Mouse (Mus musculus): ENCODE measurements at regions not wholly inside any gene's neighbourhood (a gene's known extent, or its start where the extent isn't known, plus 50 kb on each side); places are given as distances from the start of the nearest gene placed in this dataset.

GRCm38 (mm10) chr2:45692819-45693218, 575.6 kb upstream of the Zeb2 start:
- H3K27me3 ChIP-seq (ENCODE audit: control insufficient read depth, insufficient read depth, low read length) = no peaks in the 10 kb centered on the region
- H3K36me3 ChIP-seq (replicated peaks; ENCODE audit: control insufficient read depth, insufficient read depth) = no peaks in the 10 kb centered on the region
- no peaks in the 10 kb centered on the region for H3K9me3 ChIP-seq (ENCODE audit: control insufficient read depth, low read length)
- H3K4me3 ChIP-seq (replicated peaks; ENCODE audit: low read length) = no peak overlapping the region
- no peak overlapping the region for H3K27ac ChIP-seq
- H3K4me2 ChIP-seq (replicated peaks) = no peak overlapping the region
- no peaks in the 10 kb centered on the region for H3K4me1 ChIP-seq (replicated peaks; ENCODE audit: control insufficient read depth, insufficient read depth, low read length)
- H3K9ac ChIP-seq = no peak overlapping the region
- DNase-seq (ENCODE audit: low spot score) = no peak
- WGBS = 89% methylated on average over 1 of the region's 1 CpGs
- ATAC-seq (ENCODE audit: low FRiP score) = no peak

DNA sequence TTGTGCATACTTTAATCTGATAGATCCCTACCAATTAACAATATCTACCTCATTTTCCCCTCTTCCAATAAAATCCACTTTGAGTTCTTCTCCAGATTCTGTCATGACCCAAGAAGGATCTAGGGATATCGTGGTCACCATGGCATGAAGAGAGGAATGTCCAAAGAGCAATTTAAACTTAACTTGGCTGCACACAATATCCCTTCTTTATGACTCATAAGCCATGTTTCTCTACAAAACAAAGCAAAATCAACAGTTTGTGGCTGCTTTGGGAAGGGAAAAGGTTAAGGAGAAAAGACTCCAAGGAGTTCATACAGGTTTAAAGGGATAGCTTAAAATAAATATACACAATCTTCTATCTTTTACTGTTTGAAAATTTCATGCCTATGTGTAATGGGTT, 571.8 kb upstream of the Zeb2 start:
- Histone ChIP-seq H3K9me3 (ENCODE audit: control insufficient read depth, low read length) (no peaks in the 10 kb centered on the region), H3K36me3 (replicated peaks; ENCODE audit: control insufficient read depth, insufficient read depth) (no peaks in the 10 kb centered on the region), H3K27me3 (ENCODE audit: control insufficient read depth, insufficient read depth, low read length) (no peaks in the 10 kb centered on the region), H3K4me3 (replicated peaks; ENCODE audit: low read length) (no peak overlapping the region), H3K4me2 (replicated peaks) (no peak overlapping the region), H3K4me1 (replicated peaks; ENCODE audit: control insufficient read depth, insufficient read depth, low read length) (no peaks in the 10 kb centered on the region), H3K9ac (no peak overlapping the region), H3K27ac (no peak overlapping the region)
- DNase-seq (ENCODE audit: low spot score) (no peak), ATAC-seq (ENCODE audit: low FRiP score) (no peak)
- 77% methylated on average over 1 of the region's 1 CpGs for WGBS

- H3K9me3 ChIP-seq (ENCODE audit: control insufficient read depth, low read length) = no peaks in the 10 kb centered on the region
- no peak overlapping the region for H3K4me3 ChIP-seq (replicated peaks; ENCODE audit: low read length)
- H3K27me3 ChIP-seq (ENCODE audit: control insufficient read depth, insufficient read depth, low read length) = no peaks in the 10 kb centered on the region
- no peaks in the 10 kb centered on the region for H3K4me1 ChIP-seq (replicated peaks; ENCODE audit: control insufficient read depth, insufficient read depth, low read length)
- WGBS = 94% methylated on average over 1 of the region's 1 CpGs
- no peak overlapping the region for H3K4me2 ChIP-seq (replicated peaks)
- H3K36me3 ChIP-seq (replicated peaks; ENCODE audit: control insufficient read depth, insufficient read depth) = no peaks in the 10 kb centered on the region
- DNase-seq (ENCODE audit: low spot score) (no peak), ATAC-seq (ENCODE audit: low FRiP score) (no peak)
- no peak overlapping the region for H3K9ac ChIP-seq
- H3K27ac ChIP-seq = no peak overlapping the region
These were observed 564.1 kb upstream of the Zeb2 start for GRCm38 (mm10) chr2:45681251-45681650.

- Histone ChIP-seq H3K4me1 (replicated peaks; ENCODE audit: control insufficient read depth, insufficient read depth, low read length) (no peaks in the 10 kb centered on the region), H3K9me3 (ENCODE audit: control insufficient read depth, low read length) (no peaks in the 10 kb centered on the region), H3K9ac (no peak overlapping the region), H3K27me3 (ENCODE audit: control insufficient read depth, insufficient read depth, low read length) (no peaks in the 10 kb centered on the region), H3K27ac (no peak overlapping the region), H3K4me3 (replicated peaks; ENCODE audit: low read length) (no peak overlapping the region), H3K4me2 (replicated peaks) (no peak overlapping the region), H3K36me3 (replicated peaks; ENCODE audit: control insufficient read depth, insufficient read depth) (no peaks in the 10 kb centered on the region)
- WGBS = 74% methylated on average over 10 of the region's 10 CpGs
- DNase-seq (ENCODE audit: low spot score) = no peak
- ATAC-seq (ENCODE audit: low FRiP score) = no peak
These were observed 562.1 kb upstream of the Zeb2 start for GRCm38 (mm10) chr2:45679101-45679895.

GRCm38 (mm10) chr2:45678685-45679084, 561.5 kb upstream of the Zeb2 start:
- H3K4me2 ChIP-seq (replicated peaks) = no peak overlapping the region
- no peaks in the 10 kb centered on the region for H3K9me3 ChIP-seq (ENCODE audit: control insufficient read depth, low read length)
- H3K36me3 ChIP-seq (replicated peaks; ENCODE audit: control insufficient read depth, insufficient read depth) = no peaks in the 10 kb centered on the region
- no peak overlapping the region for H3K4me3 ChIP-seq (replicated peaks; ENCODE audit: low read length)
- DNase-seq (ENCODE audit: low spot score) = no peak
- WGBS = 73% methylated on average over 9 of the region's 9 CpGs
- no peak for ATAC-seq (ENCODE audit: low FRiP score)
- no peak overlapping the region for H3K27ac ChIP-seq
- H3K27me3 ChIP-seq (ENCODE audit: control insufficient read depth, insufficient read depth, low read length) = no peaks in the 10 kb centered on the region
- H3K4me1 ChIP-seq (replicated peaks; ENCODE audit: control insufficient read depth, insufficient read depth, low read length) = no peaks in the 10 kb centered on the region
- no peak overlapping the region for H3K9ac ChIP-seq

- WGBS = 84% methylated on average over 2 of the region's 2 CpGs
- H3K36me3 ChIP-seq (replicated peaks; ENCODE audit: control insufficient read depth, insufficient read depth) = no peaks in the 10 kb centered on the region
- no peak overlapping the region for H3K4me3 ChIP-seq (replicated peaks; ENCODE audit: low read length)
These were observed 558.6 kb upstream of the Zeb2 start for GRCm38 (mm10) chr2:45675776-45676175.

GRCm38 (mm10) chr2:45656011-45656410, 538.8 kb upstream of the Zeb2 start:
- Histone ChIP-seq H3K4me3 (replicated peaks; ENCODE audit: low read length) (no peak overlapping the region), H3K4me1 (replicated peaks; ENCODE audit: control insufficient read depth, insufficient read depth, low read length) (no peaks in the 10 kb centered on the region), H3K27me3 (ENCODE audit: control insufficient read depth, insufficient read depth, low read length) (no peaks in the 10 kb centered on the region), H3K9me3 (ENCODE audit: control insufficient read depth, low read length) (no peaks in the 10 kb centered on the region), H3K9ac (no peak overlapping the region), H3K36me3 (replicated peaks; ENCODE audit: control insufficient read depth, insufficient read depth) (no peaks in the 10 kb centered on the region), H3K27ac (no peak overlapping the region), H3K4me2 (replicated peaks) (no peak overlapping the region)
- 67% methylated on average over 1 of the region's 1 CpGs for whole genome bisulfite sequencing
- DNase-seq (ENCODE audit: low spot score) (no peak), ATAC-seq (ENCODE audit: low FRiP score) (no peak)

More at GRCm38 (mm10) chr2:45675776-45676175, 558.6 kb upstream of the Zeb2 start:
- Histone ChIP-seq H3K4me2 (replicated peaks) (no peak overlapping the region), H3K27ac (no peak overlapping the region), H3K9me3 (ENCODE audit: control insufficient read depth, low read length) (no peaks in the 10 kb centered on the region), H3K4me1 (replicated peaks; ENCODE audit: control insufficient read depth, insufficient read depth, low read length) (no peaks in the 10 kb centered on the region), H3K9ac (no peak overlapping the region), H3K27me3 (ENCODE audit: control insufficient read depth, insufficient read depth, low read length) (no peaks in the 10 kb centered on the region)
- DNase-seq (ENCODE audit: low spot score) (no peak), ATAC-seq (ENCODE audit: low FRiP score) (no peak)

- Histone ChIP-seq H3K27me3 (ENCODE audit: control insufficient read depth, insufficient read depth, low read length) (no peaks in the 10 kb centered on the region), H3K4me2 (replicated peaks) (no peak overlapping the region), H3K4me3 (replicated peaks; ENCODE audit: low read length) (no peak overlapping the region), H3K9ac (no peak overlapping the region), H3K27ac (no peak overlapping the region), H3K9me3 (ENCODE audit: control insufficient read depth, low read length) (no peaks in the 10 kb centered on the region), H3K4me1 (replicated peaks; ENCODE audit: control insufficient read depth, insufficient read depth, low read length) (no peaks in the 10 kb centered on the region), H3K36me3 (replicated peaks; ENCODE audit: control insufficient read depth, insufficient read depth) (no peaks in the 10 kb centered on the region)
- ATAC-seq (ENCODE audit: low FRiP score) (no peak), DNase-seq (ENCODE audit: low spot score) (no peak)
These were observed 537.5 kb upstream of the Zeb2 start for GRCm38 (mm10) chr2:45654693-45655092.

DNA sequence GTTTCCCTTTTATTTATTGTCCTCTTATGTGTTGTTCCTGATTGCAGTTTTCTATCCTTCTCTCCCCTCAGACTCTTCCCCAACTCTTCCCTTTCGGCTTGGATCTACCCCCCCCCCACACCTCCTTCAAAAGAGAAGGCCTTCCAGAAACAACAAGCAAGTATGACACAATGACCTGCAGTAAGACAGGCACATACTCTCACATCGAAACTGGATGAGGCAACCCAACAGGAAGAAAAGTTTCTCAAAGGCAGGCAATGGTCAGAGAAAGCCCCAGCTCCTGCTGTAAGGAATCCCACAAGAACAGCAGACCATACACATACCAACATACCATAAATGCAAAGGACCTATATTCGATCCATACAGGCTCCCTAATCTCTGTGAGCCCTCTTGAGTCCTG, 535.8 kb upstream of the Zeb2 start:
- H3K9ac ChIP-seq = no peak overlapping the region
- no peaks in the 10 kb centered on the region for H3K36me3 ChIP-seq (replicated peaks; ENCODE audit: control insufficient read depth, insufficient read depth)
- no peaks in the 10 kb centered on the region for H3K9me3 ChIP-seq (ENCODE audit: control insufficient read depth, low read length)
- H3K27me3 ChIP-seq (ENCODE audit: control insufficient read depth, insufficient read depth, low read length) = no peaks in the 10 kb centered on the region
- H3K4me1 ChIP-seq (replicated peaks; ENCODE audit: control insufficient read depth, insufficient read depth, low read length) = no peaks in the 10 kb centered on the region
- H3K4me3 ChIP-seq (replicated peaks; ENCODE audit: low read length) = no peak overlapping the region
- ATAC-seq (ENCODE audit: low FRiP score) = no peak
- no peak overlapping the region for H3K27ac ChIP-seq
- WGBS = 76% methylated on average over 3 of the region's 3 CpGs
- no peak for DNase-seq (ENCODE audit: low spot score)
- no peak overlapping the region for H3K4me2 ChIP-seq (replicated peaks)
